Mouse (Mus musculus): ENCODE measurements at regions not wholly inside any gene's neighbourhood (a gene's known extent, or its start where the extent isn't known, plus 50 kb on each side); places are given as distances from the start of the nearest gene placed in this dataset.

- DNase-seq, result no peak
Measured at GRCm38 (mm10) chr11:117413133-117413532, 71.0 kb upstream of the Gm11733 start.

GRCm38 (mm10) chr11:117413942-117414705, 70.0 kb upstream of the Gm11733 start:
- DNase-seq, result no peak

GRCm38 (mm10) chr11:117414871-117415323, 69.3 kb upstream of the Gm11733 start:
- peak; percentile 43 for DNase-seq

- no peak for DNase-seq
Measured at GRCm38 (mm10) chr11:117415466-117415865, 68.7 kb upstream of the Gm11733 start.

GRCm38 (mm10) chr11:117415955-117416354, 68.2 kb upstream of the Gm11733 start:
- DNase-seq, result peak; percentile 24

- DNase-seq, result peak; percentile 28
Measured at GRCm38 (mm10) chr11:117416984-117417670, 67.0 kb upstream of the Gm11733 start.

GRCm38 (mm10) chr11:117417959-117418574, 66.1 kb upstream of the Gm11733 start:
- DNase-seq, result no peak

GRCm38 (mm10) chr11:117418939-117419338, 65.2 kb upstream of the Gm11733 start:
- no peak for DNase-seq

GRCm38 (mm10) chr11:117419351-117419969, 64.7 kb upstream of the Gm11733 start:
- DNase-seq, result no peak

GRCm38 (mm10) chr11:117422713-117423112, 61.5 kb upstream of the Gm11733 start:
- no peak for DNase-seq

GRCm38 (mm10) chr11:117423422-117423821, 60.7 kb upstream of the Gm11733 start:
- no peak for DNase-seq

GRCm38 (mm10) chr11:117425466-117425865, 58.7 kb upstream of the Gm11733 start:
- DNase-seq, result no peak

- no peak for DNase-seq
Measured at GRCm38 (mm10) chr11:117425927-117426326, 58.2 kb upstream of the Gm11733 start.

GRCm38 (mm10) chr11:117426651-117427050, 57.5 kb upstream of the Gm11733 start:
- no peak for DNase-seq

GRCm38 (mm10) chr11:117427808-117428510, 56.2 kb upstream of the Gm11733 start:
- no peak for DNase-seq

- no peak for DNase-seq
Measured at GRCm38 (mm10) chr11:117429326-117429752, 54.8 kb upstream of the Gm11733 start.

GRCm38 (mm10) chr11:117429894-117430293, 54.3 kb upstream of the Gm11733 start:
- DNase-seq, result peak; percentile 36

GRCm38 (mm10) chr11:117434056-117434455, 50.1 kb upstream of the Gm11733 start:
- DNase-seq, result no peak
